Mouse (Mus musculus): Measurements from ENCODE around the gene Pptc7. TPM values are rescaled to one million over a fixed set of nuclear protein-coding genes. Genes with fewer than 3 reads are reported as not detected.

Pptc7 gene
- total RNA-seq, 2 experiments from 2014 or later: 36.7 to 43.8 TPM

- intact Hi-C loops (cut with DNase I): loop anchor here (1.0 kb wide), 1 partner anchor 19 kb away; the partner anchor contains the start of genes Rad9b and Vps29
Measured at GRCm38 (mm10) chr5:122372878-122373277, 88.7 kb downstream of the Pptc7 start.

More at GRCm38 (mm10) chr5:122372878-122373277, 88.7 kb downstream of the Pptc7 start:
- no peak for DNase-seq (ENCODE audit: low spot score in 2 of 2)

Other genes with a start within 250 kb of the Pptc7 start
- gene Cux2, start 234.3 kb upstream of the Pptc7 start, total RNA-seq (2021): 100 to 1,000 TPM; 196 to 205 TPM
- gene Myl2, start 183.4 kb upstream of the Pptc7 start, total RNA-seq (2021): not detected
- gene Ccdc63, start 143.5 kb upstream of the Pptc7 start, total RNA-seq (2021): under 1 TPM; 0.48 to 0.82 TPM
- gene Ppp1cc, start 126.1 kb upstream of the Pptc7 start, total RNA-seq (2021): 100 to 1,000 TPM; 169 to 202 TPM
- gene Hvcn1, start 77.6 kb upstream of the Pptc7 start, total RNA-seq (2021): 1 to 10 TPM; 1.8 to 3.8 TPM
- gene Tctn1, start 19.9 kb upstream of the Pptc7 start, total RNA-seq (2021): 10 to 100 TPM in 1 of 2 experiments, 1 to 10 TPM in 1; 9.7 to 12.9 TPM
- 1 to 10 TPM; 2.8 to 3.4 TPM for gene Rad9b, start 69.9 kb downstream of the Pptc7 start, total RNA-seq (2021)
- 100 to 1,000 TPM; 189 to 208 TPM for gene Vps29, start 70.0 kb downstream of the Pptc7 start, total RNA-seq (2021)
- gene Gpn3, start 87.5 kb downstream of the Pptc7 start, total RNA-seq (2021): 10 to 100 TPM; 24.9 to 25.8 TPM
- gene Fam216a, start 88.0 kb downstream of the Pptc7 start, total RNA-seq (2021): 10 to 100 TPM; 68.4 to 73.7 TPM
- 100 to 1,000 TPM; 225 to 243 TPM for gene Arpc3, start 107.5 kb downstream of the Pptc7 start, total RNA-seq (2021)
- gene Anapc7, start 137.3 kb downstream of the Pptc7 start, total RNA-seq (2021): 10 to 100 TPM; 27.8 to 28.1 TPM
- 100 to 1,000 TPM; 748 to 749 TPM for gene Atp2a2, start 217.9 kb downstream of the Pptc7 start, total RNA-seq (2021)

Data from left cerebral cortex, postnatal 25 days (tissue).